Mouse (Mus musculus) forebrain, embryonic 14.5 days (tissue): ENCODE data around the gene Ntn1. TPM values are rescaled to one million over a fixed set of nuclear protein-coding genes. Genes with fewer than 3 reads are reported as not detected.

Experiments used
- ATAC-seq: fragments of 200-750 bp; cut with Nextera tagmentation; 2 replicates; pipeline ENCODE4 v1.8.0; 2017; ENCODE audit warnings: mild to moderate bottlenecking, moderate library complexity
- DNase-seq: peaks from one replicate; pipeline ENCODE4 v3.0.0-alpha.2; 2015; ENCODE audit warnings: low spot score
- H3K27ac ChIP-seq: fragments of 300-500 bp; sonication (generic); 2 replicates; pipeline ENCODE4 v1.5.1; 2014; ENCODE audit warnings: low read depth, mild to moderate bottlenecking, control low read depth, low read length, moderate library complexity
- H3K27me3 ChIP-seq: fragments of 300-500 bp; sonication (generic); replicated peaks from 2 replicates; pipeline ENCODE4 v1.6.1; 2014; ENCODE audit warnings: low read length, control low read depth, mixed read lengths; ENCODE audit not compliant: control insufficient read depth, insufficient read depth
- H3K36me3 ChIP-seq: fragments of 300-500 bp; sonication (generic); 2 replicates; pipeline ENCODE4 v1.6.1; 2014; ENCODE audit warnings: low read length, control low read depth; ENCODE audit not compliant: control insufficient read depth, insufficient read depth
- H3K4me1 ChIP-seq: fragments of 300-500 bp; sonication (generic); 2 replicates; pipeline ENCODE4 v1.6.1; 2014; ENCODE audit warnings: antibody characterized with exemption, low read length, control low read depth; ENCODE audit not compliant: control insufficient read depth, insufficient read depth
- H3K4me2 ChIP-seq: fragments of 300-500 bp; sonication (generic); 2 replicates; pipeline ENCODE4 v1.6.1; 2014; ENCODE audit warnings: mild to moderate bottlenecking, control low read depth, low read length
- H3K4me3 ChIP-seq: fragments of 300-500 bp; sonication (generic); 2 replicates; pipeline ENCODE4 v1.5.1; 2014; ENCODE audit warnings: low read depth, low read length, control low read depth
- H3K9ac ChIP-seq: fragments of 300-500 bp; sonication (generic); 2 replicates; pipeline ENCODE4 v1.6.1; 2014; ENCODE audit warnings: mild to moderate bottlenecking, low read length, control low read depth, moderate library complexity
- H3K9me3 ChIP-seq: fragments of 300-500 bp; sonication (generic); replicated peaks from 2 replicates; pipeline ENCODE4 v1.6.1; 2016; ENCODE audit warnings: low read length, control low read depth, mixed read lengths; ENCODE audit not compliant: control insufficient read depth
- WGBS: fragments of 180-500 bp; shearing (Covaris S2); extraction: QIAGEN DNeasy Blood & Tissue Kit; methylation state at CpG from one replicate; pipeline ENCODE4 v1.1.7; 2014; 5-methylcytosine and 5-hydroxymethylcytosine counted together
- polyA plus RNA-seq: library from polyadenylated mRNA; unstranded; fragments of >200 nt; fragmentation: Nextera tagmentation; extraction: Ambion mirVana; gene quantifications from 2 replicates; pipeline ENCODE4 v1.2.1, GENCODE M21; 2014

The Ntn1 gene
- polyA plus RNA-seq, 1 experiment from 2014 or later = 3.5 TPM

DNA sequence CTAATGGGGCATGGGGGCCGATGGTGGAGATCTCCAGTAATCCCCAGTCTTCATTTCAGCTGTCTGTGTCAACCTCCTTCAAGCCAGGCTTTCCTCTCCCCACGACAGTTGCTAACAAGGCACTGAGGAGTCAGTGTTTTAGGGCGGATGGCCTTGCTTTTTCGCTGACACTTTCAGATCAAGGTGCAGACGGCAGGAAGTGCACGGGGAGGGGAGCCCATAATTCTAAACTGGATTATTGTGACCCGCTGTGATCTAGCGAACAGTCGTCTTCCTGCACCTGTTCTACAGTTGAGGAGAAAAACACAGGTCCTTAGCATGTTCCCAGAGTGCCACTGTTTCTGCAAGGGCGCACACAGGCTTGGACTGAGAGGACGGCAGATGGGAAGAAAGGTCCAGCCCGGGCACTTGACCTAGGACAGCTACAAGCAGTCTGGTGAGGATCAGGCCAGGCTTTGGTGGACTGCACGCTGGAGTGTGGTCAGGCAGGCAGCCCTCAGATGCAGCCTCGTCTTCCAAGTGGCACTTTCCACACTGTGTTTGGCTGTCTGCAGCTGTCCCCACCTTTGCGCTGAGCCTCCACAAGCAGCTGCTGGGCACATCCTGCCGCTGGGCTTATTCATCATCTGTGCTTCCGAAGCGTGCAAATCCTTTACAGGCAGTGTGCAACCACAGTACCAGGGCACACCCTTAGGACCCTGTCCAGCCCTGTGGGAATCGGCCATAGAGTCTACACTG, 129.7 kb downstream of the Ntn1 start:
- 82% methylated on average over 19 of the region's 19 CpGs for WGBS
- ATAC-seq (no peak), DNase-seq (no peak)
- no peaks in the 10 kb centered on the region for H3K36me3 ChIP-seq
- H3K4me2 ChIP-seq = no peak overlapping the region
- no peak overlapping the region for H3K4me3 ChIP-seq
- no peak overlapping the region for H3K27ac ChIP-seq
- H3K4me1 ChIP-seq = peaks cover 15% of the 10 kb centered on the region
- no peaks in the 10 kb centered on the region for H3K27me3 ChIP-seq
- no peaks in the 10 kb centered on the region for H3K9me3 ChIP-seq
- no peak overlapping the region for H3K9ac ChIP-seq

DNA sequence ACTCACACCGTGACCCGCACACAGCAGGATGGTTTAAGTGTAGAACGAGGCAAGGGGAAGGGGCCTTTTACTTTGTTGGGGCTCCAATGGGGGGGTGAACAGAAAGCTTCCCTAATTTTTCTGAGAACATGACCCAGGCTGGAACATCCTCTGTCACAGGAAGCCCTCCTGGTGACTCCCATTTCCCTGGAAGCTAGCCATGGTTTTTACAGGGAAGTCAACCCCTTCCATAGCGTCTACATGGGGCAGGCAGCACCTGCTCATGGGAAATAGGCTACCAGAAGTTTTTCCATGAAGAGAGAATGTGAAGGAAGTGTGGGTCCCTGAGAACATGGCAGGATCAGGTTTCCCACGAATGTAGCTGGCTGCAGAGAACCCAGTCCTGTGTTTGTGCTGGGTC, 136.3 kb downstream of the Ntn1 start:
- WGBS = 88% methylated on average over 5 of the region's 5 CpGs
- no peaks in the 10 kb centered on the region for H3K9me3 ChIP-seq
- ATAC-seq = no peak
- H3K4me3 ChIP-seq = no peak overlapping the region
- no peak overlapping the region for H3K9ac ChIP-seq
- H3K4me1 ChIP-seq = no peaks in the 10 kb centered on the region
- no peak overlapping the region for H3K4me2 ChIP-seq
- no peak for DNase-seq
- H3K27me3 ChIP-seq = no peaks in the 10 kb centered on the region
- no peaks in the 10 kb centered on the region for H3K36me3 ChIP-seq
- H3K27ac ChIP-seq = no peak overlapping the region

DNA sequence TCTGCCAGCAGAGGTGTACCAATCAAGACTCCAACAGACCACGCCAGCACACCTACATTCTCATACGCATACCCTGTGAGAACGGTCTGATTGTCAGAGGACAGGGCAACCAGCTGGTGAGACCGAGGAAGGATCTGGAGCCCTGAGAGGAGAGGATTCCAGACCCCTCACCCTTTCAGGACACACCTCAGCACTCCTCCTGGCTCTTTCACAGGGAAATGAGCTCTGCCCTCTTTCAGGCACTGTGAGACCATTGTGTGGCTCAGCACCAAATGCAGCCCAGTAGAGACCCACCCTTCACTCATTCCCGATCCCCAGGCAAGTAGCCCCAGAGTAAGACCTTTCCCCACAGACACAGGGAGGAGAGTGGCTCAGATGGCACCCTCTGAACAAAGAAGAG, 137.5 kb downstream of the Ntn1 start:
- ATAC-seq (no peak), DNase-seq (no peak)
- no peak overlapping the region for H3K9ac ChIP-seq
- H3K27ac ChIP-seq = no peak overlapping the region
- H3K4me3 ChIP-seq = no peak overlapping the region
- H3K4me1 ChIP-seq = no peaks in the 10 kb centered on the region
- H3K27me3 ChIP-seq = no peaks in the 10 kb centered on the region
- H3K36me3 ChIP-seq = no peaks in the 10 kb centered on the region
- H3K9me3 ChIP-seq = no peaks in the 10 kb centered on the region
- 86% methylated on average over 5 of the region's 5 CpGs for WGBS
- no peak overlapping the region for H3K4me2 ChIP-seq

DNA sequence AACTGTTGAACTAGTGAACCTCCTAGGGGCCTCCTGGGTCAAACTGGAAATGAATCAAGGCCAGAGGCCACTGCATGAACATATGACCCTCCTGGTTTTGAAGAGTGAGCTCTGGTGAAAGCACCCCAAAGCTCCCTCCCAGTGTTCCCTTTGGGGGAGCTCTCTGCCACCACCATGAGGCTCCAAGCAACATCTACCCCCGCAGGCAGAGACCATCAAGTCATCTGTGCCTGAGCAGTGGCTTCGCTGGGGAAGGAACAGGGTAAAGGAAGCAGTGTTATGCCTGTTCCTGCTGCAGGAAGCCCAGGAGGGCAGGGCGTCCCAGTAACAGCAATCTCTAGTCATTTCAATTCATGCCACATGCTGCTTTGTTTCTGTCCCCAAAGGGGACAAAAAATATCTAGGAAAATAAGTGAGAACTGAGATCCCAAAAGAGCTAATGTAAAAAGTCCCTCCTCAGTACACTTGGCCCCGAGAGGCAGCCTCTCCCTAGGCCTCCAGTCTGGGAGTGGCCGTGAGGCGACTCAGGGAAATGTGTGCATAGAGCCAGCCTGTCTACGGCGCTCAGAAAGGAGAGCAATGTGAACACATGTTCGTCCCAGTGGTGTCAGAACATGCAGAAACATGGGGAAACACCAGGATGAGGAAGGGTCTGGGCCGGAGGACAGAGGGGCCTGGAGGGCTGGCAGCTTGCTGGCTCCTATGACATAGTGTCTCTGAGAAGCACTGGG, 139.3 kb downstream of the Ntn1 start:
- no peak for DNase-seq
- H3K4me3 ChIP-seq = no peak overlapping the region
- 76% methylated on average over 10 of the region's 10 CpGs for WGBS
- no peaks in the 10 kb centered on the region for H3K9me3 ChIP-seq
- no peaks in the 10 kb centered on the region for H3K4me1 ChIP-seq
- no peaks in the 10 kb centered on the region for H3K27me3 ChIP-seq
- H3K27ac ChIP-seq = no peak overlapping the region
- H3K9ac ChIP-seq = no peak overlapping the region
- no peak overlapping the region for H3K4me2 ChIP-seq
- ATAC-seq = no peak
- H3K36me3 ChIP-seq = no peaks in the 10 kb centered on the region

DNA sequence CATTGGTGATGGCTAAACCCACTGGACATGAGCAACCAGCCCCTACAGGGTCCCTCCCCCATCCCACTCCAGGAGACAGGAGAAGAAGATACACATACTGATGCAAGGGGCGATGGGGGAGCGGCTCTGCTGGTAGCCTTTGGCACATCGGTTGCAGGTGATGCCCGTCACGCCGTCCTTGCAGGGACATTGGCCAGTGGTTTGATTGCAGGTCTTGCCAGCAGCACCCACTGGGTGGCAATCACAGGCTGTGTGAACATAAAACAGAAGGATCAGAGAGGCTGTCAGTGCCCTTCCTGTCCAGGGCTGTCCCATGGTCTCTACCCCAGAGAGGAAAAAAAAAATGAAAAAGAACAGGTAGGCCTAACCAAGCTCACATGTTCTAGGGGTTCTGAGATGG, 140.2 kb downstream of the Ntn1 start:
- DNase-seq = no peak
- WGBS = 97% methylated on average over 6 of the region's 6 CpGs

DNA sequence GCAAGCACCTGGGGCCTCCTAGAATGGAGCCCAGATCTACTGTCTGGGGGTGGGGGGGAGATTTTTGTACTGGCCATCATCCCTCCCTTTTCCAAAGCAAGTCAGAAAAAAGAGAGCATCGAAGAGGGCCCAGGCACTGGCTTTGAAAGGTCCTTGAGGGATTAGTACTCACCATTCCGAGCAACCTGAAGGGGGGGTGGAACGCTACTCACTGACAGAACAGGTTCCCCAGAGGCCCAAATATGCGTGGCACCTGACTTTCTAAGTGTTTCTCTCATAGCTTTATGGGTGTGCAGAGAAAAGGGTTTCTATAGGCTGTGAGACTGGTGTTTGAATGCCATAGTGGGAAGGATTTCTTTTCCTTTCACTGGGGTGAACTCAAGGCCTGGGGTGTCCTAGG, 142.1 kb downstream of the Ntn1 start:
- Histone ChIP-seq H3K36me3 (no peaks in the 10 kb centered on the region), H3K4me2 (no peak overlapping the region), H3K4me1 (no peaks in the 10 kb centered on the region), H3K9me3 (no peaks in the 10 kb centered on the region), H3K9ac (no peak overlapping the region), H3K4me3 (no peak overlapping the region), H3K27ac (no peak overlapping the region), H3K27me3 (no peaks in the 10 kb centered on the region)
- DNase-seq = no peak
- no peak for ATAC-seq
- 69% methylated on average over 4 of the region's 4 CpGs for WGBS

More for the DNA sequence above, 140.2 kb downstream of the Ntn1 start:
- no peaks in the 10 kb centered on the region for H3K4me1 ChIP-seq
- no peaks in the 10 kb centered on the region for H3K9me3 ChIP-seq
- no peaks in the 10 kb centered on the region for H3K27me3 ChIP-seq
- no peaks in the 10 kb centered on the region for H3K36me3 ChIP-seq
- no peak overlapping the region for H3K4me2 ChIP-seq
- ATAC-seq = no peak
- no peak overlapping the region for H3K9ac ChIP-seq
- H3K27ac ChIP-seq = no peak overlapping the region
- no peak overlapping the region for H3K4me3 ChIP-seq

DNA sequence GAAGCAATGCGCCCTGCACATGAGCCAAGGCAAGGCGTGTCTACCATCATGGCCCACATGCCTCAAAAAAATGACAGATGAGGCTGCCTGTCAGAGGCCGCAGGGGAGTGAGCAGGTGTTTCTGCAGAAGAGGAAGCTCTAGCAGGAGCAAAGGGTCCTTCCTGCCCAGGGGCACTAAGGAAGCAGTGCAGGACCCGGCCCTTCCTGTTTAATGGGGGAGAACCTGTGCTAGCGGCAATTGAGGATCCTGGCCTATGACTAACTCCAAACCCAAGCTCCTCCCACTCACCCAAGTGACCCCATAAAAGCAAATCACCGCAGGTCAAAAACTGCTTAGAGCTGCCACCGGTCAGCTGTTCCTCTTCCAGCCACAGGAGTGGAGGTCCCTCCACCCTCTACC, 147.1 kb downstream of the Ntn1 start:
- Histone ChIP-seq H3K4me3 (no peak overlapping the region), H3K4me2 (no peak overlapping the region), H3K9me3 (no peaks in the 10 kb centered on the region), H3K9ac (no peak overlapping the region), H3K27ac (no peak overlapping the region), H3K27me3 (no peaks in the 10 kb centered on the region), H3K36me3 (no peaks in the 10 kb centered on the region), H3K4me1 (0 out of 2 replicates have a peak, but pooled peaks cover 2% of the 10 kb centered on the region)
- DNase-seq (no peak), ATAC-seq (no peak)
- 92% methylated on average over 7 of the region's 7 CpGs for WGBS

DNA sequence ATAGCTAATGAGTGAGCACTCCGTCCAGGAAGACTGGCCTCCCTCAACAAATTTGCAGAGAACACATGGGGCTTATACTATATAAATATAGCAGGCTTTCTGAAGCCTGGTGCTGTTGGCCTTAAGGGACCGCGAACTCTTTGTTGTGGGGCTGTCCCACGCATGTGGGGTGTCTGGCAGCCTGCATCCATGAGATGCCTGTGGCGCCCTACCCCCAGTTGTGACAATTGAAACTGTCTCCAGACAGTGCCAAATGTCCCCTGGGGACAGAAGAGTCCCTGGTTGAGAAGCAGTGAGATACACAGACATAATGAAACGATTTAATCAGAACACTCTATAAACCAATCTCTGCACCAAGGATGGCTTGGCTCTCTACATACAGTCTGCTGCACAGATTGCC, 150.5 kb downstream of the Ntn1 start:
- Histone ChIP-seq H3K4me1 (0 out of 2 replicates have a peak, but pooled peaks cover 2% of the 10 kb centered on the region), H3K27me3 (no peaks in the 10 kb centered on the region), H3K27ac (no peak overlapping the region), H3K4me3 (no peak overlapping the region), H3K36me3 (no peaks in the 10 kb centered on the region), H3K9me3 (no peaks in the 10 kb centered on the region), H3K9ac (no peak overlapping the region), H3K4me2 (no peak overlapping the region)
- no peak for DNase-seq
- no peak for ATAC-seq
- WGBS = 79% methylated on average over 6 of the region's 6 CpGs

DNA sequence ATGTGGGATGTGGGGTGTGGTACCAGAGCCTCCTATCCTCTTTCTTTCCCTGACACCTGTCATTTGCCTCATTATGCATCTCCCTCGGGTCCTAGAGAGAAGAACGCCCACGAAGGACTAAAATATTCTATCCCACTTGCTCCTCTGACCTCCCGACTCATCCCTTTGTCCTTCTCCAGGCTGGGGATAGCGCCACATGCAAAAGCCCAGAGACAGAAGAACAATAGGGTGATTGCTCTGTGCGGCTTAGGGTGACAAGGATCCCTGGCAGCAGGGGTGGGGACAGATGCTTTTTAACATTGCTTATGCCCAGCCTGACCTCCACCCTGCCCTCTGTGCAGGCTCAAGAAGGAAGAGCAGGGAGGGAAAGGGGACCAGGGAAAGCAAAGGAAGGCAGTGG, 152.7 kb downstream of the Ntn1 start:
- ATAC-seq (no peak), DNase-seq (no peak)
- H3K4me1 ChIP-seq = peaks cover 7% of the 10 kb centered on the region; the same call in 1 of the 2 replicates
- H3K9ac ChIP-seq = no peak overlapping the region
- H3K27ac ChIP-seq = no peak overlapping the region
- no peak overlapping the region for H3K4me3 ChIP-seq
- WGBS = 26% methylated on average over 6 of the region's 6 CpGs
- no peak overlapping the region for H3K4me2 ChIP-seq
- no peaks in the 10 kb centered on the region for H3K9me3 ChIP-seq
- H3K27me3 ChIP-seq = no peaks in the 10 kb centered on the region
- no peaks in the 10 kb centered on the region for H3K36me3 ChIP-seq
